Mouse (Mus musculus): ENCODE results near the gene Pyroxd2. TPM values are rescaled to one million over a fixed set of nuclear protein-coding genes. Genes with fewer than 3 reads are reported as not detected.

Pyroxd2 gene
- polyA plus RNA-seq, 1 experiment from 2014 or later = 1.8 TPM

GRCm38 (mm10) chr19:42743261-42743660 is 9.3 kb downstream of the Pyroxd2 start:
- 45% methylated on average over 16 of the region's 16 CpGs for WGBS
- Histone ChIP-seq H3K9ac (no peak overlapping the region), H3K4me1 (0 out of 2 replicates have a peak, but pooled peaks cover 4% of the 10 kb centered on the region), H3K27ac (no peak overlapping the region), H3K4me3 (no peak overlapping the region), H3K27me3 (replicated peaks) (no peaks in the 10 kb centered on the region), H3K36me3 (replicated peaks) (no peaks in the 10 kb centered on the region), H3K9me3 (no peaks in the 10 kb centered on the region), H3K4me2 (no peak overlapping the region)
- no peak for ATAC-seq (replicated peaks)

DNA sequence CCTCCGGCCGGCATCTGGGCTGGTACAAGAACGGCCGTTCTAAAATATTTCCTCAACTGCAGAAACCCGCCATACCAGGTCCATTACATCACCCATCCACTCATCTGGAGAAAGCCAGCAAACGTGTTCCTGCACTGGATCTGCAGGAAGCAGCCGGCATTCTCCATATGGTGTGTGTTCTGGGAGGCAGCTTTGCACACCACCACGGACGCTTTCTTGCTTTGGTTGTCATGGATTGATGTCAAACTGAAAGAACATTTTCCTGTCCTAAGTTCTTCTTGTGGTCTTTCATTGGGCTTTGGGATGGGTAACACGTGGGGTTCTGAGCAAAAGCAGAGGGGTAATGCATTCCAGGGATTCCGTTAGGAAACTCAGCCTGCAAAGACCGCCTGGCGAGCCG is 10.7 kb downstream of the Pyroxd2 start:
- Histone ChIP-seq H3K36me3 (replicated peaks) (no peaks in the 10 kb centered on the region), H3K27me3 (replicated peaks) (no peaks in the 10 kb centered on the region), H3K9me3 (no peaks in the 10 kb centered on the region), H3K4me2 (no peak overlapping the region), H3K4me1 (0 out of 2 replicates have a peak, but pooled peaks cover 4% of the 10 kb centered on the region), H3K4me3 (no peak overlapping the region), H3K27ac (no peak overlapping the region), H3K9ac (no peak overlapping the region)
- 80% methylated on average over 14 of the region's 14 CpGs for WGBS
- ATAC-seq (replicated peaks) = no peak

DNA sequence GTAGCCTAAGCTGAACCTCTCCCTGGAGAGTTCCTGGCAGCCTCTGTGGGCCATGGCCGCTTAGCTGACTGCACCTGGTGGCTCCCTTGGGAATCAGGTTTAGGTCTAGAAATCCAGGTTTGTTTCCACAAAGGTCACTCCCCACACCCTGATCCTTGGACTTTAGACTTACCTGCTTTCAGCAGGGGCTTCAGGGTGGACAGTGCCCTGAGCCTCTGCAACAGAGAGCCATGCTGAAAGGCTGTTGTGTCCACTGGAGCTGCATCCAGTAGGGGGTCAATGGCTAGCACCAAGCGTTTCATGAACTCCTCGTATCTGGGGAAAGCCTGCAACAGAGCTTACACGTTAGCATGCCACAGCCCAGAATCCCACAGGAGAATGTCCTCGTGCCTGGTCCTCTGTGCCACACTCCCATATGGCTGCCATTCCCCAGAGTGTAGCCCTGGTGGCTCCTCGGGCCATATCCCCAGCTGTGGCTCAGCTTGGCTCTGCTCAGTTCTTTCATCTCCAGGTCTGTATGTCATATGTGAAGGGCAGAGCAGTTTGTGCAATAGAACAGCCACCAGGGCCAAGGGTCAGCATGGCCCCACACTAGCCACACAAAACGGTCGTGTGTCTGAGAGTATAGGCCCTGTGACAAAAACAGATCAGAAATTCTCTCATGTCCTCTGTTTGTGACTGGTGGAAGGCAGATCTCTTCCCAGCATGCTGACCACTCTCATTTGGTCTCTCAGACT is 12.2 kb downstream of the Pyroxd2 start:
- Histone ChIP-seq H3K27ac (no peak overlapping the region), H3K9ac (no peak overlapping the region), H3K27me3 (replicated peaks) (no peaks in the 10 kb centered on the region), H3K4me1 (0 out of 2 replicates have a peak, but pooled peaks cover 4% of the 10 kb centered on the region), H3K4me3 (no peak overlapping the region), H3K4me2 (no peak overlapping the region), H3K9me3 (no peaks in the 10 kb centered on the region), H3K36me3 (replicated peaks) (no peaks in the 10 kb centered on the region)
- 78% methylated on average over 8 of the region's 8 CpGs for WGBS
- no peak for ATAC-seq (replicated peaks)

DNA sequence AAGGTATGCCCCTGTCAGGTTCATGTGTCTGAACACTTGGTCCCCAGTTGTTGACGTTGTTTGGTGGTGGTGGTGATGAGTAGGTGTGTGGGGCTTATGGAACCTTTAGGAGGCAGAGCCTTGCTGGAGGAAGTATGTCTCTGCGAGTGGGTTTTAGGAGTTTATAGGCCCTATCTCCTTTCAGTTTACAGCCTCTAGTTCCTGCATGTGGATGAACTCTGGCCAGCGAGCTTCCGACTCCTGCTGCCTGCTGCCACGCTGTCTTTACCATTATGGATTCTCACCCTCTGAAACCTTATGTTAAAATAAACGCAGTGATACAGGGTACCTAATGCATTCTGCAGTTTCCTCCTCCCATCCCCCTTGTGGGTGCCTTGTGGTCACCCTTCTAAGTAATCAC is 12.8 kb downstream of the Pyroxd2 start:
- 0 out of 2 replicates have a peak, but pooled peaks cover 4% of the 10 kb centered on the region for H3K4me1 ChIP-seq
- H3K9ac ChIP-seq = no peak overlapping the region
- H3K4me2 ChIP-seq = no peak overlapping the region
- no peaks in the 10 kb centered on the region for H3K36me3 ChIP-seq (replicated peaks)
- WGBS = 94% methylated on average over 6 of the region's 6 CpGs
- no peaks in the 10 kb centered on the region for H3K9me3 ChIP-seq
- H3K27me3 ChIP-seq (replicated peaks) = no peaks in the 10 kb centered on the region
- ATAC-seq (replicated peaks) = no peak
- no peak overlapping the region for H3K27ac ChIP-seq
- H3K4me3 ChIP-seq = no peak overlapping the region

DNA sequence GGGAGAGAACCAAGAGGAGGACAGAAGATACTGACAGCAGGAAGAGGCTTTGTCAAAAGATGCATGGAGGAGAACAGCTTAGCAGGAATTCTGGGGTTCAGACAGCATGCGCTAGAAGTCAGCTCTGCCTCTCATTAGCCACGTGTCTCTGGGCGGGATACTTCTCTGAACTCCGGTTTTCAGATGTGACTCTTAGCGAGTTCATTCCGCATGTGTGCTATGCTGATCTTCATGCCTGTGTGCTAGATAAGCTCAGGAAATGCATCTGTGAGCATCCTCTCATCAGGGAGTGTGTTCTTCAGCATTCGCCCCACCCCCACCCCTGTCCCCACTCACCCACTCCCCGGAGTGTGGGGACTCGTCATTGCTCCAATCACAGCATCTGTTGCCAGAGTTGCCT is 14.8 kb downstream of the Pyroxd2 start:
- Histone ChIP-seq H3K9me3 (no peaks in the 10 kb centered on the region), H3K36me3 (replicated peaks) (no peaks in the 10 kb centered on the region)

DNA sequence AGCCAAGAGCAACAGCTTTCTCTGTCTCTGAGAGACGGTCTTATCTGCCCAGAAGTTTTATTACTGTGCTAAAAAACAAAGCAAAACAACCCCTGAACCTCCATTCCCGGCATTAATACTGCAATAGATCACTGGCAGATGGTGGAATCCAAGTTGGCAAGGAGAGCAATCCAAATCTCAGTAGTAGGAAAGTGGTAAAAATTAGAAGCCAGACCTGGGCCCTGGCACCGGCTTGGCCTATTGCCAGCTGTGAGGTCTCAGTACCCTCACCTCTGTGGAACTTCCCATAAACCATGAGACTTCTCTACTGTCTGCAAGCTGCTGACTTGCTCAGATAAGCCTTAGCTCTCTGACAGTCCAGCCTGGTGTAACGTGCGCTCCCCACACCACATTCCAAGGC is 17.6 kb downstream of the Pyroxd2 start:
- no peaks in the 10 kb centered on the region for H3K4me1 ChIP-seq
- no peak overlapping the region for H3K4me2 ChIP-seq
- no peak overlapping the region for H3K4me3 ChIP-seq
- no peaks in the 10 kb centered on the region for H3K36me3 ChIP-seq (replicated peaks)
- no peak overlapping the region for H3K9ac ChIP-seq
- ATAC-seq (replicated peaks) = no peak
- H3K27me3 ChIP-seq (replicated peaks) = no peaks in the 10 kb centered on the region
- H3K9me3 ChIP-seq = no peaks in the 10 kb centered on the region
- no peak overlapping the region for H3K27ac ChIP-seq
- 86% methylated on average over 5 of the region's 5 CpGs for WGBS

More for the DNA sequence above, 14.8 kb downstream of the Pyroxd2 start:
- H3K4me2 ChIP-seq = no peak overlapping the region
- no peak overlapping the region for H3K9ac ChIP-seq
- H3K27ac ChIP-seq = no peak overlapping the region
- no peak overlapping the region for H3K4me3 ChIP-seq
- no peaks in the 10 kb centered on the region for H3K4me1 ChIP-seq
- H3K27me3 ChIP-seq (replicated peaks) = no peaks in the 10 kb centered on the region
- no peak for ATAC-seq (replicated peaks)
- WGBS = 70% methylated on average over 9 of the region's 9 CpGs

DNA sequence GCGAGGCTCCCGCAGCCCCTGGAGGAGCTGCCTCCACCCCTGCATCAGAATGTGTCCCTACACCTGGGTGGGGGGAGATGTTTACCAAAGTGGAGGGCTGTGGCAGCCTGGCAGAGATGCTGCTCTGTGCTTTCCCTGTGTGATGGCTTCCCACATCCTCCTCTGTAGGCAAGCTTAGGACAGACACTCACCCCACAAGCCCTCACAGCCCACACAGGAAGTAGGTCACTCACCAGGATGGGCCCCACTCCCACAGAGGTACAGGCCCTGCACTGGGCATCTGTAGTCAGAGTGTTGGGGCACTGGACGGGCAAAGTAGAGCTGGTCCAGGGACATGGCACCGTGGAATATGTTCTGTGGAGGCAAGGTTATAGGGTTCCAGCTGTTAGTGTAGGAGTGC is 25.2 kb downstream of the Pyroxd2 start:
- 92% methylated on average over 4 of the region's 4 CpGs for WGBS
- no peak overlapping the region for H3K9ac ChIP-seq

DNA sequence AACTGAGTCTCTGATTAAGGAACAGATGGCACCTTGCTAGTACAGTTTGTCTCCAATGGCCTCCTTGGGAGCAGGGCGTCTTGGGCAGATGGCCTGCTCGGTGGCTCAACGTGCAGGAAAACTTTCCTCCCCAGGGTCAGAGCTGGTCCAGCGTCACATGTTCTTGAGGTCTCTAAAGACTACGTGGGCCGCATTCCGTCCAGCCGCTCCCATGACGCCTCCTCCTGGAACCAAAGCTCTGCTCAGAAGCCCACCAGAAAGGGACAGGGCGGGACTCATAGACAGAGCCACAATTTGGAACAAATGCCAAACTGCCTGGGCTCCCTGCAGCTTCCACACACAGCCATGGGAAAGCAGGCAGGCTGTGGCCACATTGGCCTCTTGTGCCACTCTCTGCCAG is 25.8 kb downstream of the Pyroxd2 start:
- WGBS = 96% methylated on average over 10 of the region's 10 CpGs
- Histone ChIP-seq H3K36me3 (replicated peaks) (no peaks in the 10 kb centered on the region), H3K4me1 (no peaks in the 10 kb centered on the region), H3K4me2 (no peak overlapping the region), H3K4me3 (no peak overlapping the region), H3K27me3 (replicated peaks) (no peaks in the 10 kb centered on the region), H3K9ac (no peak overlapping the region), H3K9me3 (no peaks in the 10 kb centered on the region), H3K27ac (no peak overlapping the region)
- no peak for ATAC-seq (replicated peaks)

More for the DNA sequence above, 25.2 kb downstream of the Pyroxd2 start:
- no peaks in the 10 kb centered on the region for H3K36me3 ChIP-seq (replicated peaks)
- H3K27me3 ChIP-seq (replicated peaks) = no peaks in the 10 kb centered on the region
- H3K4me3 ChIP-seq = no peak overlapping the region
- no peaks in the 10 kb centered on the region for H3K9me3 ChIP-seq
- no peaks in the 10 kb centered on the region for H3K4me1 ChIP-seq
- H3K4me2 ChIP-seq = no peak overlapping the region
- H3K27ac ChIP-seq = no peak overlapping the region
- no peak for ATAC-seq (replicated peaks)

DNA sequence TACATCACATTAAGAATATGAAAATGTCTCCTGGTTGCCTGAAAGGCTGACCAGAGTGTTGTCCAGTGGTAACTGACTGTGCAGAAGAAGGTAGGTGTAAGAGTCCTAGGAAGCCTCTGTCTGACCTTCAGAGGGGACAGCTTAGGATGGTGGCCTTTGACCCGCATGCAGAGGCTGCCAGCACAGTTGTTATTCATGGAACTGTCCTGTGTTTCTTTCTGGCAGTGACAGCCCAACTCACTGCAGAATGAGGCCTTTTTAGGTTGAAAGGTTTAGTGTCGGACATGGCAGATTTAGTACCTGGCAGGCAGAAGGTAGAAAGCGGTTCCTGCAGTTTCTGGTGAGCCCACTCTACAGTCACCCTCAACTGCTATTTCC is 26.6 kb downstream of the Pyroxd2 start:
- H3K4me1 ChIP-seq = no peaks in the 10 kb centered on the region
- no peak overlapping the region for H3K27ac ChIP-seq
- 91% methylated on average over 3 of the region's 3 CpGs for WGBS
- no peak for ATAC-seq (replicated peaks)
- H3K9me3 ChIP-seq = no peaks in the 10 kb centered on the region
- no peaks in the 10 kb centered on the region for H3K27me3 ChIP-seq (replicated peaks)
- H3K36me3 ChIP-seq (replicated peaks) = no peaks in the 10 kb centered on the region
- H3K4me3 ChIP-seq = no peak overlapping the region
- no peak overlapping the region for H3K9ac ChIP-seq
- H3K4me2 ChIP-seq = no peak overlapping the region

- ATAC-seq (replicated peaks) = no peak
- H3K27ac ChIP-seq = no peak overlapping the region
- 81% methylated on average over 16 of the region's 16 CpGs for WGBS
- no peaks in the 10 kb centered on the region for H3K36me3 ChIP-seq (replicated peaks)
- H3K9me3 ChIP-seq = no peaks in the 10 kb centered on the region
- no peaks in the 10 kb centered on the region for H3K27me3 ChIP-seq (replicated peaks)
- H3K4me2 ChIP-seq = no peak overlapping the region
- H3K4me1 ChIP-seq = no peaks in the 10 kb centered on the region
- H3K4me3 ChIP-seq = no peak overlapping the region
- no peak overlapping the region for H3K9ac ChIP-seq
Measured at GRCm38 (mm10) chr19:42725056-42725972, 27.3 kb downstream of the Pyroxd2 start.

DNA sequence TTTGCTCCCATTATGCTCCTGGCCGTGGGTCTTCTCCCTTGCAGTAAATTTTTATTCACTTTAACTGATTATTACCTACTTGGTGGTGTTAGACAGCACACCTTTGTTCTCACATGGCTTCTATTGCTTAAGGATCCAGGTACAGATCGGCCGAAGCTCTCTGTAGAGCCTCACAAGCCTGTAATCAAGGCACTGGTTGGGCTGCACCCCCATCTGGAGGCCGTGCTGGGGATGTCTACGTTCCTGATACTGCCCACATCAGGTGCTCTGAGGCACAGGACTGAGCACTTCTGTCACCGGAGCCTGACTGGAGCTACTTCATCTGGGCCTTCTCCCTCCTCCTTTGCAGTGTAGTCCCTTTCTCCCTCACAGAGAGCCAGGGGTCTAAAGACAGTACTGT is 29.3 kb downstream of the Pyroxd2 start:
- WGBS = 82% methylated on average over 6 of the region's 6 CpGs
- no peak overlapping the region for H3K27ac ChIP-seq
- H3K9me3 ChIP-seq = no peaks in the 10 kb centered on the region
- H3K4me2 ChIP-seq = no peak overlapping the region
- H3K27me3 ChIP-seq (replicated peaks) = no peaks in the 10 kb centered on the region
- no peak for ATAC-seq (replicated peaks)
- no peak overlapping the region for H3K4me3 ChIP-seq
- no peak overlapping the region for H3K9ac ChIP-seq
- no peaks in the 10 kb centered on the region for H3K36me3 ChIP-seq (replicated peaks)
- no peaks in the 10 kb centered on the region for H3K4me1 ChIP-seq

DNA sequence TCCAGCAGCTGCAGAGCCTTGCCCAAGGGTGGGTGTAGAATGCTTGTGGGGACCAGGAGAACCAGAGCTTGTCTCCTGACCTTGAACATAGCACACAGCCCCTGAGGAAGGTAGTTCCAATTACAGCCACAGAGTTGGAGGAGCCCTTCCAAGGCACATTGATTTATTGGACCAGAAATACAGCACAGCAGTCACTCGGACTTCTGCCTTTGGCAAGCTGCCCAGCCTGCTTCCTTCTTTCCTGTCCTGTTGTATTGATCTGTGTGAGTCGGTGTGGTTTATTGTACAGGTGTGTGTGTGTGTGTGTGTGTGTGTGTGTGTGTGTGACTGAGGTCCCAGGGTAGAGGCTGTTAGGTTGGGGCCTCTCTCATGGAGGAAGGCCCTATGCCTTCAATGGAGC is 30.1 kb downstream of the Pyroxd2 start:
- Histone ChIP-seq H3K4me3 (no peak overlapping the region), H3K4me1 (no peaks in the 10 kb centered on the region), H3K27me3 (replicated peaks) (no peaks in the 10 kb centered on the region), H3K9ac (no peak overlapping the region), H3K4me2 (no peak overlapping the region), H3K27ac (no peak overlapping the region), H3K36me3 (replicated peaks) (no peaks in the 10 kb centered on the region), H3K9me3 (no peaks in the 10 kb centered on the region)
- WGBS = 52% methylated on average over 2 of the region's 2 CpGs
- ATAC-seq (replicated peaks) = no peak

Data from midbrain, embryonic 15.5 days (tissue).